Mouse (Mus musculus) retina, postnatal 7 days (tissue): ENCODE results near the gene Olfr1040.
"Not testable (repeated sequence)": the region's sequence is repeated elsewhere in the genome, so short reads cannot be mapped to it uniquely, and the experiment has no call there.

Source experiments
- DNase-seq: peaks from one replicate; pipeline ENCODE4 v3.0.0-alpha.2; 2012; ENCODE audit warnings: low read depth, low spot score

Gene Olfr1040

DNA sequence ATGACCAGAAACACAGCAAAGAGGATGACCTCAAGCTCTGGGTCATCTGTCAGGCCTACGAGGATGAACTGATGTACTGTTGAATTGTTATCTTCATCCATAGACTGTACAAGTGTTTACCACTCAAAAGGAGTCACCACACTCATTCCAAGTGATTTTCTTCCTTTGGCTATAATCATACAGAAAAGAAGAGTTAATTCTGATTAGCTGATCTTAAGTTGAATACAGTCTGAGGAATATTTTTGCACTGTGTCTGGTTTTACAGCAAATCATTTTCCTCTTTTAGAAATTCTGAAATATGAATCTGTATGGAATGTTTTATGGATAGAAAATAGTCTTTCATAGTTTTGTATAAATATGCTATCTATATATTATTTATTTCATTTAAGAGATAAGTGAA is at the start of gene Olfr1040:
Gene Olfr1040, minus strand, starts transcription at position 101 of the 400 bp plus-strand sequence.
- no peak for DNase-seq

- DNase-seq: no peak
Observed at GRCm38 (mm10) chr2:86195863-86196262, 49.3 kb upstream of the Olfr1040 start.

DNA sequence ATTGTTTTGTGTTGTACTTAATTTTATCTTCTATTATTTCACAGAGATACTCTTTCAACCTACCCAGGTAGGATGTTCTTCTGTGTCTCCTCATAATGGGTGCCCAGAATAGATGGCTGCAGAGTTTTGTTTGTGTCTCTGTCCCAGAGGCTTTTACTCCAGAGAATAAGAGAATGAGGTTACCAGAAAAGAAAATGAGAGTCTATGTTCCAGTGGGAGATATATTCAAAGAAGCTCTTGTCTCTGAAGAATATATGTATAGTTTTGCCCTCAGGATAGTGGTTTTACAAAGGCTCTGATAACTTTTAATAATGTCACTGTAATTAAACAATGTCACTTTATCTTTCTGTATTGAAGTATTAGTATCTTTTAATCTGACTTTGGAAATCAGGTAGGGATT is 39.1 kb upstream of the Olfr1040 start, which contains the start of gene Olfr52:
Gene Olfr52, minus strand, starts transcription at position 101 of the 400 bp plus-strand sequence.
- DNase-seq: no peak

GRCm38 (mm10) chr2:86179950-86180349 is 33.4 kb upstream of the Olfr1040 start:
- DNase-seq: no peak

- DNase-seq: no peak
Observed at GRCm38 (mm10) chr2:86177720-86178119, 31.2 kb upstream of the Olfr1040 start, which contains the start of gene Olfr1044. Gene Olfr1044 (minus strand): TSS chr2:86177820.

DNA sequence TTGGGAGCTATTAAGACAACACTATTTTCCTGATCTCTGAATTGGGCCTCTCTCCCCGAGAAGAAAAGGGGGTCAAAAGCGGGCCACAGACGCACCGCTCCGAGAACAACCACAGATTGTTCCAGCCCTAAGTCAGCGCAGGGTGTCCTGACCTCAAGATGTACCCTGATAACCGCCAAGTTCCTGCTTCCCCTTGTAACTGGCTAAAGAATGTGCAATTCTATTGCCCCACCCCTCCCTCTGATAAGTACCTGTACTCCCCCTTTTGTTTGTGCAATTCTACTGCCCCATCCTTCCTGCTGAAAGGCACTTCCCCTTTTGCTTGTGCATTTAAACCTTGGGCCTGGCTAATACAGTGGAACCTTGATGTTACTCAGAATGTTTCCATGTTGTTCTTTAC is 28.9 kb upstream of the Olfr1040 start:
- DNase-seq: not testable (repeated sequence)

DNA sequence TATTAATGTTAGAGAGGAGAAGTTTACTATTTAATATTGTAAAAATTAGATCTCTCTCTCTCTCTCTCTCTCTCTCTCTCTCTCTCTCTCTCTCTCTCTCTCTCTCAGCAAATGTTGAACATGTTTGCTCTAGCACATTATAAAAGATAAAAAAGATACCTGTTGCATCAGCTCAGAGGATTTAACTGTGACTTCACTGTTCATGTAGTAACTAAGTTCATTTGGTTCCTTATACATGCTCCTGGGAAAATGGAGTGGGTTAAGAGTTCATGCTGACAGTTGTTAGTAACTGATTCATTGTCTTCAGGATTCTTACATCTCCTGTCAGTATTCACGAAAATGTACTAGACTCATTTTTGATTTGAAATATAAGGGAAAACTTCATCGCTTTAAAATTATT is 20.9 kb upstream of the Olfr1040 start, which contains the start of gene Olfr1043:
Gene Olfr1043, minus strand, starts transcription at position 101 of the 400 bp plus-strand sequence.
- no peak for DNase-seq

GRCm38 (mm10) chr2:86161738-86162137 is 15.2 kb upstream of the Olfr1040 start, which contains the start of gene Olfr1042:
Gene Olfr1042 (minus strand): TSS chr2:86161838.
- no peak for DNase-seq

GRCm38 (mm10) chr2:86135828-86136227 is 10.7 kb downstream of the Olfr1040 start, which contains the start of gene Olfr1039:
Gene Olfr1039 (minus strand): TSS chr2:86135928.
- no peak for DNase-seq
